Mouse (Mus musculus): ENCODE measurements at regions not wholly inside any gene's neighbourhood (a gene's known extent, or its start where the extent isn't known, plus 50 kb on each side); places are given as distances from the start of the nearest gene placed in this dataset.

DNA sequence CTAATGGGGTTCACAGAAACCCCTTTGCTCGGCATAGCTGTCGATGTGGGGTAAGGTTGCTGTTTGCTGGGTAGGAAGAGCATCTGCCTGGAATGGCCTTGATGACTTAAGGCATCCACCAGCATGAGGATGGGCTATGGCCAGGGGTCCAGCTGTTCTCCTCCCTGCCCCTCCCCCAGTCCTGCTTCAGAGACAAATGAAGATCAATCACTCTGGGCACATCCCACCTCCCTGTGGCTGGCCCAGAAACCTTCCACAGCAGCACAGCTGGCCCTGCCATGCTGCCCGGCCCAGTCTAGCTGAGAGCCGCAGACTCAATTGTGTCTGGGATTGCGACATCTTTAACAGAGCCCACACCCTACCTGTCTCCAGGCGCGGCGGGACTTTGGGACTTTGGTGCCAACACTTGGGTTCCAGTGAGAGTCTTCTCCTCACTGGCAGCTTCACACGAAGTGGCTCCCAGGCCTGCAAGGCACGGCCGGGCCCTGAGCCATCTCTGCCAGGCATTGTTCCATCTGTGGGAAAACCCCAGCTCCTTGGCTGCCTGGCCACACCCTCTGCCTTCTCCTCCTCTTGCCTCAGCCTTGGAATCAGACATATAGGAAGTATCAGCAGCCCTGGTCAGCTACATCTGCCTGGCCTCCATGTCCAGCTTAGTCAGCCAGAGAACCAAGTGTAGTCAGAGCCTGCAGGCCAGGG is 149.6 kb upstream of the A530016L24Rik start:
- DNase-seq, result peak; percentile 20
- H3K4me1 ChIP-seq (ENCODE audit: control insufficient read depth, insufficient read depth, low read length), result peaks cover 7% of the 10 kb centered on the region
- H3K4me3 ChIP-seq (replicated peaks; ENCODE audit: extremely low read depth, low read depth, low read length), result no peak overlapping the region
- WGBS, result 36% methylated on average over 11 of the region's 11 CpGs
- TF ChIP-seq POLR2A (IDR thresholded peaks at IDR 0.05; ENCODE audit: borderline replicate concordance, extremely low read depth, low read depth, low read length), result no peak
- no peak for TF ChIP-seq CTCF (IDR thresholded peaks at IDR 0.05; ENCODE audit: insufficient read depth, low read length)

DNA sequence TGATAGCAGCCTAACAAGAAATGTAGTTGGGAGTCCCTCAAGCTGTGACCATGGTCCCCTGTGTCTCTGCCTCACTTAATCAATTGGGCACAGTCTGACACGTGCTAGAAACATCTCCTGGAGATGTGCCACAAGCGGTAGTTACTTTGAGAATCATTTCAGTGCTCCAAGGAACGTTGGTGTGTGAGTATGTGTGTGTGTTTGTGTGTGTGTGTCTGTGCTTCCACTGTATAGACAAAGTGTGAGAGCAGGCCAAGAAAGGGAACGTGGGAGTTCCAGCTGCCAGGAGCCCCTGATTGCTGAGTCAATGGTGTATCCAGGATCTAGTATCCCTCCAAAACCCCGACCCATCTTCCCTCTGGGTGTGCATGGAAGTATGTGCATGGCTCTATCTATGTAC is 149.0 kb upstream of the A530016L24Rik start:
- H3K4me3 ChIP-seq (replicated peaks; ENCODE audit: extremely low read depth, low read depth, low read length), result no peak overlapping the region
- 57% methylated on average over 5 of the region's 5 CpGs for WGBS
- no peak for DNase-seq
- peaks cover 7% of the 10 kb centered on the region for H3K4me1 ChIP-seq (ENCODE audit: control insufficient read depth, insufficient read depth, low read length)
- TF ChIP-seq CTCF (IDR thresholded peaks at IDR 0.05; ENCODE audit: insufficient read depth, low read length) (no peak), POLR2A (IDR thresholded peaks at IDR 0.05; ENCODE audit: borderline replicate concordance, extremely low read depth, low read depth, low read length) (no peak)

DNA sequence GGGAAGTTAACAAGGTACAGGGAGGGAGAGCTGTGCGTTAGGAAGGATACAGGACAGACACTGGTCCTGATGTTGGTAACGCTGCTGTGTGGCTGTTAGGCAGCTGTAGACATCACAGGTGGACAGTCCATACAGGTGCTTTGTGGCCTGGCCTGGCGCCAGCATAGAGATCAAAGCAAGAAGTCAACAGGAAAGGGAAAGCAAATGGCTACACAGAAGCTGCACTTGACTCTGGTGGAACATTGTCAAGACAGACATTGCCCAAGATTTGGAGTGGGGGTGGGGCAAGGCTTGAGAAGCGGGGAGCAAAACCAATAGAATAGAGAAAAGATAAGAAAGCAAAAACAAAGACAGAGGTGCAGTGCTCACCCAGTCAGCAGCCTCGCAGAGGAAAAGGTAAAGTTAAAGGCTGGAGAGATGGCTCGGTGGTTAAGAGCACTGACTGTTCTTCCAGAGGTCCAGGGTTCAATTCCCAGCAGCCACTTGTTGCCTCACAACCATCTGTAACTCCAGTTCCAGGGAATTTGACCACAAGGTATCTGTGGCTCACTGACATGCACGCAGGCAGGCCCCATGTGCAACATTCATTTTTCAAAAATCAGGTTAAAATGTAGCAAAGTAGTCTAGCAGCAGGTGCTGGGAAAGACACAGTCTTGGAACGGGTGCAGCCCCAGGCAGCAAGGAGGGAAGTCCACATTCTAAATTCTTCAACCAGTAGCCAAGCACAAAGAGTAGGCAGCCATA is 147.3 kb upstream of the A530016L24Rik start:
- TF ChIP-seq POLR2A (IDR thresholded peaks at IDR 0.05; ENCODE audit: borderline replicate concordance, extremely low read depth, low read depth, low read length), result no peak
- TF ChIP-seq CTCF (IDR thresholded peaks at IDR 0.05; ENCODE audit: insufficient read depth, low read length), result no peak
- peak; percentile 46 for DNase-seq
- H3K4me1 ChIP-seq (ENCODE audit: control insufficient read depth, insufficient read depth, low read length), result peaks cover 7% of the 10 kb centered on the region
- 68% methylated on average over 8 of the region's 8 CpGs for WGBS
- H3K4me3 ChIP-seq (replicated peaks; ENCODE audit: extremely low read depth, low read depth, low read length), result no peak overlapping the region

GRCm38 (mm10) chr12:112343064-112343463 is 146.2 kb upstream of the A530016L24Rik start:
- TF ChIP-seq CTCF (IDR thresholded peaks at IDR 0.05; ENCODE audit: insufficient read depth, low read length) (no peak), POLR2A (IDR thresholded peaks at IDR 0.05; ENCODE audit: borderline replicate concordance, extremely low read depth, low read depth, low read length) (no peak)
- DNase-seq, result no peak
- H3K4me1 ChIP-seq (ENCODE audit: control insufficient read depth, insufficient read depth, low read length), result peaks cover 7% of the 10 kb centered on the region
- H3K4me3 ChIP-seq (replicated peaks; ENCODE audit: extremely low read depth, low read depth, low read length), result no peak overlapping the region
- WGBS, result 91% methylated on average over 3 of the region's 3 CpGs

GRCm38 (mm10) chr12:112344285-112344684 is 145.0 kb upstream of the A530016L24Rik start:
- no peak for TF ChIP-seq CTCF (IDR thresholded peaks at IDR 0.05; ENCODE audit: insufficient read depth, low read length)
- TF ChIP-seq POLR2A (IDR thresholded peaks at IDR 0.05; ENCODE audit: borderline replicate concordance, extremely low read depth, low read depth, low read length), result no peak
- Histone ChIP-seq H3K4me3 (replicated peaks; ENCODE audit: extremely low read depth, low read depth, low read length) (no peak overlapping the region), H3K4me1 (ENCODE audit: control insufficient read depth, insufficient read depth, low read length) (peaks cover 7% of the 10 kb centered on the region)
- DNase-seq, result no peak
- 63% methylated on average over 10 of the region's 10 CpGs for WGBS

DNA sequence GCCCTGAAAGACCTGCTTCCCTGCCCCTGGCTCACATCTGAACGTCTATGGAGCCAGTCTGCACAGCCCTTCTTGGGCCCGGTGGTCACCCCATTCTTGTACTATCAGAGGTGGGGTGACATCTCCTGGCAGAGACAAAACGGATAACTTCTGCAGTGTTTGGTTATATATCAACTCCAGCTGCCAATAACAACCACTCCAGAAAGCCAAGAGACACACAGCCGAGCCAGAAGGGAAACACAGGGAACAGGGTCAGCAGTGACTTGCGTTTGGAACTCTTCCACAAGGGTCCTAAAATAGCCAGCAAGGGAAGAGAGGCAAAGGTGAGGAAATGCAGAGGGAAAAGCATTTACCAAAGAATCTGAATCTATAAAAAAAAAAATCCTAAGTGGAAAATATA is 143.5 kb upstream of the A530016L24Rik start:
- 51% methylated on average over 5 of the region's 5 CpGs for WGBS
- TF ChIP-seq POLR2A (IDR thresholded peaks at IDR 0.05; ENCODE audit: borderline replicate concordance, extremely low read depth, low read depth, low read length), result no peak
- TF ChIP-seq CTCF (IDR thresholded peaks at IDR 0.05; ENCODE audit: insufficient read depth, low read length), result no peak
- Histone ChIP-seq H3K4me3 (replicated peaks; ENCODE audit: extremely low read depth, low read depth, low read length) (no peak overlapping the region), H3K4me1 (ENCODE audit: control insufficient read depth, insufficient read depth, low read length) (no peaks in the 10 kb centered on the region)
- no peak for DNase-seq

DNA sequence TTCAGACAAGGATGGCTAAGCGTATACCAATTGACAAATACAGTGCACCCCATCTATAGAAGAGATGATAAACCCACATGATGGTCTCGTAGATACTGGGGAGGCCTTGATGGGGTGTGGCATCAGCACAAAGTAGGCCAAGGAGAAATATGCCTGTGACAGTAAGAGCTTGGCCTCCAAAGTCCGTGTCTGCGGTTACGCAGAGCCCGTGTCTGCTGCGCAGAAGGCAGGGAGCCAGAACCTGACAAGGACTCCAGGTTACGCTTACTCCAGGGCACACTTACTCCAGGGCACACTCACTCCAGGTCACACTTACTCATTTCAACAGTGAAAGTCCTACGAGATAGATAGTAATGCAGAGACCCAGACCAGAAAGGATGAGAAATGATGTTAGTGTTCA is 141.1 kb upstream of the A530016L24Rik start:
- Histone ChIP-seq H3K4me3 (replicated peaks; ENCODE audit: extremely low read depth, low read depth, low read length) (no peak overlapping the region), H3K4me1 (ENCODE audit: control insufficient read depth, insufficient read depth, low read length) (no peaks in the 10 kb centered on the region)
- 96% methylated on average over 9 of the region's 9 CpGs for WGBS
- TF ChIP-seq POLR2A (IDR thresholded peaks at IDR 0.05; ENCODE audit: borderline replicate concordance, extremely low read depth, low read depth, low read length), result no peak
- no peak for TF ChIP-seq CTCF (IDR thresholded peaks at IDR 0.05; ENCODE audit: insufficient read depth, low read length)
- no peak for DNase-seq

- 41% methylated on average over 17 of the region's 17 CpGs for WGBS
- Histone ChIP-seq H3K4me3 (replicated peaks; ENCODE audit: extremely low read depth, low read depth, low read length) (no peak overlapping the region), H3K4me1 (ENCODE audit: control insufficient read depth, insufficient read depth, low read length) (no peaks in the 10 kb centered on the region)
- no peak for TF ChIP-seq POLR2A (IDR thresholded peaks at IDR 0.05; ENCODE audit: borderline replicate concordance, extremely low read depth, low read depth, low read length)
- no peak for TF ChIP-seq CTCF (IDR thresholded peaks at IDR 0.05; ENCODE audit: insufficient read depth, low read length)
- DNase-seq, result no peak
Observed at GRCm38 (mm10) chr12:112349676-112350318, 139.5 kb upstream of the A530016L24Rik start.

GRCm38 (mm10) chr12:112350733-112351132 is 138.5 kb upstream of the A530016L24Rik start:
- TF ChIP-seq POLR2A (IDR thresholded peaks at IDR 0.05; ENCODE audit: borderline replicate concordance, extremely low read depth, low read depth, low read length), result no peak
- TF ChIP-seq CTCF (IDR thresholded peaks at IDR 0.05; ENCODE audit: insufficient read depth, low read length), result no peak
- Histone ChIP-seq H3K4me3 (replicated peaks; ENCODE audit: extremely low read depth, low read depth, low read length) (no peak overlapping the region), H3K4me1 (ENCODE audit: control insufficient read depth, insufficient read depth, low read length) (no peaks in the 10 kb centered on the region)
- no peak for DNase-seq
- 42% methylated on average over 9 of the region's 9 CpGs for WGBS
